Mouse (Mus musculus): ENCODE data around the gene Phc2. TPM values are rescaled to one million over a fixed set of nuclear protein-coding genes. Genes with fewer than 3 reads are reported as not detected.

Phc2 gene
- total RNA-seq, 2 experiments from 2014 or later, result 51.0 to 55.5 TPM

- intact Hi-C loops (cut with DNase I), result no loop called here
- DNase-seq, result no peak
Observed at GRCm38 (mm10) chr4:128688513-128688913, 34.0 kb downstream of the Phc2 start.

DNA sequence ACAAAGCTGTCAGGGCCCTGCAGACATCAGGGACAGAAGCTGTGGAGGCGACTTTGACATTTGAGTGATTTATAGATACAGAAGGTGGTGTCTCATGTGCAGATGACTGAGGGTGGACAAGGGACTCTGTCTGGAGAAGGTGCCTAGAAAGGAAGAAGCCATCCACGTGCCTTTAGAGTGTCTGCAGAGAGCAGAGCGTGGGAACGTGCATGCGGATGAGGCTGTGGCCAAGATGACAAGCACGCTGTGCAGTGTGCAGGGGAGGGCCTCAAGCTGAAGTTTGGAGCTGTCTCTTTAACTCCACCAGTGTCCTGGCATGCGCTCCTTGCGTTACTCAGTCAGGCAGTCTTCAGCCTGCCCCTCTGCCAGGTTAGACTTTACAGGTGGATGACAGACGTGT is 34.5 kb downstream of the Phc2 start:
- intact Hi-C loops (cut with DNase I), result no loop called here
- no peak for DNase-seq

DNA sequence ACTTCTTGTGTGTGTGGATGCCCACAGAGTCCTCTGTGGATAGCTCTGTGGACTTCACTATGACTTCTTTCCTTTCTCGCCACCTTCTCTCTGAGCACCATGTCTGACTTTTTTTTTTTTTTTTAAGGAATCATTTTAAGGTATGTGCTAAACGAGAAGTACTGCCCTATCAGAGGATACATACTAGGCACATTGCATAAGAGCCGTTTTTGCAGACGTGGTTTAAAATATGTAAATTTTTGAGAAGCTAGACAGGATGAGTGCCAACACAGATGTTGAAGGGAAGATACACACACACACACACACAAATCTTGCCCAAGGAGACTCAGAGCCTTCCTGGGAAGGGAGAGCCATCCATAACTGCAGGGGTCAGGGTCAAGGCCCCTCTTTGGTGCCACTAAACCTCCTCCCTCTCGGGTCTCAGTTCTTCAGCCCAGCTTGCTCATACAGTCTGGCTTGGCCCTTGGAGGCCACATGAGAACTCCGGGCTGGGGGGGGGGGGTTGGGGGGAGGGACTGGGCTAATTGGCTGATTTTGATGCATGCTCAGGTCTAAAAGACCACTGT is 35.3 kb downstream of the Phc2 start:
- DNase-seq, result no peak
- intact Hi-C loops (cut with DNase I), result no loop called here

DNA sequence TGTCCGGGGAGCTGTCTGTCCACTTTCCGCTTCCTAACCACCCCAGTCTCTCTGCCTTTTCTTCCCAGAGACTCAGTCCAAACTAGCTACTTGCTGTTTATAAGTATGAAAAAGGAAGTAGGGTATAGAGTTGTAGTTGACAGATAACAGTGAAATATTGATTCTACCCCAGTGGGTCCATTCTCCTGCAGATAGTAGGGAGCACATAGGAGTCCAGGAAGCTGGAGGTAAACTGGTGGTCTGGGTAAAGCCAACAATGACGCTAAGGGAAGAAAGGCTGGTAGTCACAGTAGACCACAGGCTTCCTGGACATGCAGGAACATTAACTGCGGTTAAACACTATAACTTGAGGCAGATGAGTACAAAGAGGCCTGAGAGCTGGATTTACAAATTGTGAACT is 36.7 kb downstream of the Phc2 start:
- DNase-seq, result no peak
- intact Hi-C loops (cut with DNase I), result no loop called here

- DNase-seq, result no peak
- intact Hi-C loops (cut with DNase I), result no loop called here
Observed at GRCm38 (mm10) chr4:128692149-128692925, 37.8 kb downstream of the Phc2 start.

DNA sequence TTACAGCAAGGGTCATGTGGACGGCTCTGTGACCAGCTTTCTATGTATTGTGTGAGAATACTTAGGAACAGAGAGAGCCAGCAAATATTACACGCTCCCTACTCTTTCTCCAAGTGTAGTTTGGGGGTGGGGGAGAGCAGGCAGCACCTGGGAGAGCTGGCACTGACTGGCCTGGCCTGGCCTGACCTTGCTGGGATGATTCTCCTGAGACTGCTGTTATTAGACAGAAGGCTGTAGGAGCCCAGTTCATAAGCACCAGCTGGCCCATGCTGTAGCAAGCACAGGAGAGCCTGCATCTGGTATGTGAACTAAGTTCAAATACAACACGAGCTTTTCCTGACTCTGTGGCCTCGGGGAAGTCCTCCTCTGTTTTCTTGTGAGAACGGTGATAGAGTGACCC is 38.7 kb downstream of the Phc2 start:
- DNase-seq, result peak in 1 of 2 experiments; percentile 38
- intact Hi-C loops (cut with DNase I), result no loop called here

DNA sequence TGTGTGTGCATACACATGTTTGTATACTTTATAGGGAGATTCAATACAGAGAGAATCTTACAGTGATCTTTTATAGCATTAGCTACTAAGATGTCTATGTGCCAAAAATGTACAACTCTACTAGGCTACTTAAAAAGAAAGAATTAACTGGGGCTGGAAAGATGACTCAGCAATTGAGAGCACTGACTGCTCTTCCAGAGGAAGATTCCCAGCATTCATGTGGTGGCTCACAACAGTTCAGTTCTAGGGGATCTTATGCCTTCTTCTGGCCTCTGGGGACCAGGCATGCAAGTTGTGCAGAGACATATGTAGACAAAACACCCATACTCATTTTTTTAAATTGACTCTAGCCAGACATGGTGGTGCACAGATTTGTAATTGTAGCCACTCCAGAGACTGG is 39.8 kb downstream of the Phc2 start:
- DNase-seq, result no peak
- intact Hi-C loops (cut with DNase I), result no loop called here

DNA sequence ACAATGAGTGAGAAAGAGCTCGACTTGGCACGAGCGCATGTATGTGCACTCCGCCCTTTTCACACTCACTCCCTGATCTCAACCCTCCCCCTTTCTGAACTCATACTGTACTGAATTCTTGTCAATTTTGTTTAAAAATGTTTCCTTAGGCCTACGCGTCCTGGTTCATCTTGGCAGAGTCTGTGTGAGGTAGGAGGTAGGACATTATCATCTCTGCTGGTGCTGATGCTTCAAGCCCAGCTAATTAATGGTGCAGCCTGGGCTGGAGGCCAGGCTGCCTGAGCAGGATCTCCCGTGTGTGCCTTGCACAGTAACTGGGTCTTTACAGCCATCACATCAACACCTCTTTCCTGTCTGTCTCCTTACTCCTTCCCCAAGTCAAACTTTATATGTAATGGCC is 40.6 kb downstream of the Phc2 start:
- no peak for DNase-seq
- intact Hi-C loops (cut with DNase I), result no loop called here

- DNase-seq, result peak; percentile 70 to 81
- intact Hi-C loops (cut with DNase I), result no loop called here
Observed at GRCm38 (mm10) chr4:128698011-128698861, 43.7 kb downstream of the Phc2 start.

DNA sequence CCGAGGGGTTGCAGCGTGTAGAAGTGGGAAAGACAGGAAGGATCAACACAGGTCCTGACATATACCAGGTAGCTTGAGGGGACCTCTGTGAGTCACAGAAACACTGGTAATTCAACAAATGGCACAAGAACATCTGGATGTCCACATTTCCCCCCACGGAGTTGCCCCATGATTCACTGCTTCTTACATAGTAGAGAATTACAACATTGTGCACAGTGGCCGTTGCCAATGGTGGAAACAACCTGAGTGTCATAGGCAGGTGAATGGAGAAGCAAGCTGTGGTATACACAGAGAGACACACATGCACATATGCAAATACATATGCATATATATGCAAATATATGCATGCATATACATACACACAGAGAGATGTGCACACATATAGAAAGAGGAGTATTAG is 45.4 kb downstream of the Phc2 start:
- intact Hi-C loops (cut with DNase I), result no loop called here
- no peak for DNase-seq

- DNase-seq, result no peak
- intact Hi-C loops (cut with DNase I), result no loop called here
Observed at GRCm38 (mm10) chr4:128700543-128700942, 46.0 kb downstream of the Phc2 start.

GRCm38 (mm10) chr4:128705138-128705720 is 50.7 kb downstream of the Phc2 start:
- DNase-seq, result no peak
- intact Hi-C loops (cut with DNase I), result no loop called here

- peak; percentile 32 to 53 for DNase-seq
- intact Hi-C loops (cut with DNase I), result no loop called here
Observed at GRCm38 (mm10) chr4:128706626-128707025, 52.1 kb downstream of the Phc2 start.

DNA sequence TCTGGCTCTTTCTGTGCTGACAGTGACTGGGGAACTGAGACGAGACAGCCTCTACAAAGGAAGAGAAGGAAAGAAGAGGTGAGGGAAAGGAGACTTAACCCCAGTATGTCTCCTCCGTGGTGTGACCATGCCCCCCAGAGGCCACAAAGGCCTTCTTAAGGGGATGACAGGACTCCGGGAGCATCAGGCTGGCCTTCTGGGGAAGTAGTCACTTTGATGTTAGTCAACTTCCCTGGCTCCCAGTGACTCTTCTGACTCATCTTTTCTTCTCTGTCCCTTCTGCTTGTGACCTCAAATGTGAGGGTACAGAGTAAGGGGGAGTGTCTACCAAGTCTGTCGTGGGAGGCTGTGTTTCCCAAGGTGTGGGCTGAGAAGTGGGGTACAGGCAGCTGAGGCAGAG is 52.9 kb downstream of the Phc2 start:
- no peak for DNase-seq
- intact Hi-C loops (cut with DNase I), result no loop called here

DNA sequence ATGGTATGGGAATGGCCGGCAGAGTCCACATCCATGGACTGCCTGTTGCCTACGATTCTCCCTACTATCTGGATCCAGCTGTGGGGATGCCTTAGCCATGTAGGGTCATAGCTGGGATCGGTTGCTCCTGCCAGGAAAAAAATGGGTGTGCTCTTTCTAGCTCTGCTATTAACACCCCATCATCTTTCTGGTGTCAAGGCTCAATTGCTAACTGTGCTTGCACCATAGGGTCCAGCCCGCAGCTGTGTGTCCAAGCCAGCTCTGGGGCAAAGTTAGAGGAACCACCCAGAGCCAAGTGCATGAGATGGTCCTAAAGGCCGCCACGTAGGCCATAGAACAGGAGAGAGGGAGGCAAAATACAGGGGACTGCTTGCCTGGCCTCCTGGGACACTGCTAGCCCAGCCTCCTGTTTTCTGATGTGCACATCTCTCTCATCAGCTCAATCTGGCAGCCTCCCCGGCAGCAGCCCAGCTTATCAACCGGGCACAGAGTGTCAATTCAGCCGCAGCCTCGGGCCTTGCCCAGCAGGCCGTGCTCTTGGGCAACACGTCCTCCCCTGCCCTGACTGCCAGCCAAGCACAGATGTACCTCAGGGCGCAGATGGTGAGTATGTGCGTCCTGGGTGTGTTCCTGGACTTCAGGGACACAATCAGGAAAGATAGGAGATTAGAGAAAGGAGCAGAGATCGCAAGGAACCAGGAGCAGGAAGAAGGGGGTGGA is 54.7 kb downstream of the Phc2 start:
- no peak for DNase-seq
- intact Hi-C loops (cut with DNase I), result no loop called here

- intact Hi-C loops (cut with DNase I), result loop anchor here (2.0 kb wide), 2 partner anchors 97 to 149 kb away; no protein-coding TSS in a partner anchor
- DNase-seq, result no peak
Observed at GRCm38 (mm10) chr4:128709781-128710166, 55.3 kb downstream of the Phc2 start.

DNA sequence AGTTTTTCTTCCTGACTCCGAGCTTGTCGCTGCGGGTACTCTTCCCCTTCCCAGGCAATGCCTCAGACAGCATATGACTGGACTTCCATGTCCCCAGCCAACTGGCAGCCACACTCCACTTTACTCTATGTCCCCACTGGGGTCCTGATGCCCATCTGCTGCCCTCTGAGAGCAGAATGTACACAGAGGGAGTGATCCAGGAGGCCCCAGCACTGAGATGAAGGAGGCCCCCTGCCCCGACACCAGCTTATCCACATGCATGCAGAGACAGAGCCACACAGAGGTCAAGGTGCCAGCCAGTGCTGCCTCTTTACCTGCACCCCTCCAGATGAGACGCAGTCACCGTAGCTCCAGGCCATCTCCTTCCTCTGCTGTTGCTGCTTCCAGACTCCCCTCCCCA is 55.8 kb downstream of the Phc2 start:
- intact Hi-C loops (cut with DNase I), result loop anchor here (2.0 kb wide), 2 partner anchors 97 to 149 kb away; no protein-coding TSS in a partner anchor
- no peak for DNase-seq

GRCm38 (mm10) chr4:128710800-128711199 is 56.3 kb downstream of the Phc2 start:
- no peak for DNase-seq
- intact Hi-C loops (cut with DNase I), result loop anchor here (1.0 to 2.0 kb wide), 3 partner anchors 66 to 148 kb away; no protein-coding TSS in a partner anchor

- DNase-seq, result peak; percentile 90 to 95
- intact Hi-C loops (cut with DNase I), result loop anchor here (1.0 to 2.0 kb wide), 3 partner anchors 65 to 147 kb away; no protein-coding TSS in a partner anchor
Observed at GRCm38 (mm10) chr4:128711455-128712135, 57.1 kb downstream of the Phc2 start.

Measured in heart, postnatal 14 days (tissue).